ENCODE assay signal across 15 mouse cellular contexts in genomic region chr7:111638899-111639298, GRCm38 (mm10).
"Had no signal": no experiment of that assay in that cellular context is flagged by ENCODE, and none has a peak within 500 bp of the region (broad histone marks: within the 10 kb centered on the region; RNA-seq: fewer than 3 reads in every experiment).

No protein-coding gene starts in this region.

- ATAC-seq: midbrain, embryonic 16.5 days had no signal

- H3K4me3 ChIP-seq: midbrain, embryonic 10.5 days; midbrain, embryonic 12.5 days; myocyte had no signal

- H3K36me3 ChIP-seq: midbrain, embryonic 10.5 days; midbrain, embryonic 12.5 days had no signal

- H3K9ac ChIP-seq: lung, embryonic 14.5 days; midbrain, embryonic 12.5 days had no signal

- H3K27ac ChIP-seq: midbrain, embryonic 10.5 days; midbrain, embryonic 12.5 days had no signal

- H3K9me3 ChIP-seq: midbrain, embryonic 10.5 days; midbrain, embryonic 12.5 days had no signal

- DNase-seq: lung, adult 18-20 months; lung, postnatal 10 days; lung, postnatal 4 days; midbrain, embryonic 14.5 days; retina, postnatal 1 day; right cerebral cortex, postnatal 4 days; spleen, adult 18-20 months; thymus, adult 18-20 months; thymus, postnatal 14 days; thymus, postnatal 36 days had no signal

- H3K4me1 ChIP-seq: midbrain, embryonic 12.5 days had no signal

- H3K4me2 ChIP-seq: lung, embryonic 14.5 days; midbrain, embryonic 12.5 days had no signal
